Mouse (Mus musculus): Measurements from ENCODE around the gene Hsd17b12. TPM values are rescaled to one million over a fixed set of nuclear protein-coding genes. Genes with fewer than 3 reads are reported as not detected.

The Hsd17b12 gene
- polyA plus RNA-seq, 1 experiment from 2014 or later: 70.5 TPM

- H3K4me3 ChIP-seq: no peak overlapping the region
- H3K36me3 ChIP-seq: peaks cover 98% of the 10 kb centered on the region
- 57% methylated on average over 5 of the region's 5 CpGs for WGBS (ENCODE audit: insufficient replicate concordance)
- no peak overlapping the region for H3K4me2 ChIP-seq
- H3K4me1 ChIP-seq: no peaks in the 10 kb centered on the region
- no peaks in the 10 kb centered on the region for H3K9me3 ChIP-seq (replicated peaks)
- H3K27ac ChIP-seq: no peak overlapping the region
- no peaks in the 10 kb centered on the region for H3K27me3 ChIP-seq (replicated peaks)
- no peak overlapping the region for H3K9ac ChIP-seq
- no peak for ATAC-seq
These were observed 165.5 kb downstream of the Hsd17b12 start for GRCm38 (mm10) chr2:93992259-93992658.

GRCm38 (mm10) chr2:93991336-93991735 lies 166.4 kb downstream of the Hsd17b12 start:
- H3K9me3 ChIP-seq (replicated peaks): no peaks in the 10 kb centered on the region
- no peaks in the 10 kb centered on the region for H3K4me1 ChIP-seq
- no peaks in the 10 kb centered on the region for H3K27me3 ChIP-seq (replicated peaks)
- H3K27ac ChIP-seq: no peak overlapping the region
- no peak overlapping the region for H3K4me3 ChIP-seq
- 58% methylated on average over 3 of the region's 3 CpGs for WGBS (ENCODE audit: insufficient replicate concordance)
- no peak overlapping the region for H3K9ac ChIP-seq
- peaks cover 98% of the 10 kb centered on the region for H3K36me3 ChIP-seq
- H3K4me2 ChIP-seq: no peak overlapping the region
- no peak for ATAC-seq

- WGBS (ENCODE audit: insufficient replicate concordance): 88% methylated on average over 2 of the region's 2 CpGs
- Histone ChIP-seq H3K9me3 (replicated peaks) (no peaks in the 10 kb centered on the region), H3K4me2 (no peak overlapping the region), H3K4me3 (no peak overlapping the region), H3K9ac (no peak overlapping the region), H3K36me3 (peaks cover 91% of the 10 kb centered on the region), H3K4me1 (no peaks in the 10 kb centered on the region), H3K27ac (no peak overlapping the region), H3K27me3 (replicated peaks) (no peaks in the 10 kb centered on the region)
- ATAC-seq: no peak
These were observed 169.3 kb downstream of the Hsd17b12 start for GRCm38 (mm10) chr2:93988440-93988839.

Small RNAs within 50 kb of the gene (microRNA-seq; reads per million reads assigned to microRNA genes)
- gene Gm23630: not detected

Other genes starting within 250 kb of the Hsd17b12 start
- gene Gm13889, start 200.8 kb downstream of the Hsd17b12 start, polyA plus RNA-seq (2016; fragmentation: Nextera tagmentation; extraction: Ambion mirVana): 3.2 and 3.8 TPM in 2 replicates
- not detected in 2 replicates for gene Gm27027, start 161.6 kb downstream of the Hsd17b12 start, polyA plus RNA-seq (2016; fragmentation: Nextera tagmentation; extraction: Ambion mirVana)
- 41.6 and 41.8 TPM in 2 replicates for gene Alkbh3, start 147.2 kb downstream of the Hsd17b12 start, polyA plus RNA-seq (2016; fragmentation: Nextera tagmentation; extraction: Ambion mirVana)
- 8.2 TPM in 2 replicates for gene Ttc17, start 248.7 kb upstream of the Hsd17b12 start, polyA plus RNA-seq (2016; fragmentation: Nextera tagmentation; extraction: Ambion mirVana)